Mouse (Mus musculus) frontal cortex, postnatal 25 days (tissue): Measurements from ENCODE around the gene Ntrk3.

Experiments
- DNase-seq, 2 experiments: peaks; one replicate each; pipeline ENCODE4 v3.0.0; 2022; ENCODE audit warnings: low spot score in 2 of 2

The Ntrk3 gene

GRCm38 (mm10) chr7:78520243-78520927 is 217.4 kb downstream of the Ntrk3 start:
- DNase-seq, result no peak

- DNase-seq, result no peak
Measured at GRCm38 (mm10) chr7:78519689-78520088, 218.1 kb downstream of the Ntrk3 start.

- no peak for DNase-seq
Measured at GRCm38 (mm10) chr7:78518760-78519363, 218.9 kb downstream of the Ntrk3 start.

GRCm38 (mm10) chr7:78515042-78515609 is 222.7 kb downstream of the Ntrk3 start:
- DNase-seq, result no peak

GRCm38 (mm10) chr7:78507032-78507611 is 230.7 kb downstream of the Ntrk3 start:
- no peak for DNase-seq

GRCm38 (mm10) chr7:78500863-78501262 is 236.9 kb downstream of the Ntrk3 start:
- no peak for DNase-seq

- DNase-seq, result no peak
Measured at GRCm38 (mm10) chr7:78499970-78500369, 237.8 kb downstream of the Ntrk3 start.

GRCm38 (mm10) chr7:78498356-78498755 is 239.5 kb downstream of the Ntrk3 start:
- no peak for DNase-seq

GRCm38 (mm10) chr7:78497819-78498218 is 240.0 kb downstream of the Ntrk3 start:
- DNase-seq, result no peak

- DNase-seq, result no peak
Measured at GRCm38 (mm10) chr7:78493591-78493990, 244.2 kb downstream of the Ntrk3 start.

- DNase-seq, result no peak
Measured at GRCm38 (mm10) chr7:78491176-78491575, 246.6 kb downstream of the Ntrk3 start.

- no peak for DNase-seq
Measured at GRCm38 (mm10) chr7:78484290-78484689, 253.5 kb downstream of the Ntrk3 start.

- no peak for DNase-seq
Measured at GRCm38 (mm10) chr7:78483729-78484128, 254.1 kb downstream of the Ntrk3 start.

GRCm38 (mm10) chr7:78483061-78483460 is 254.8 kb downstream of the Ntrk3 start:
- no peak for DNase-seq

- DNase-seq, result no peak
Measured at GRCm38 (mm10) chr7:78478881-78479280, 258.9 kb downstream of the Ntrk3 start.

GRCm38 (mm10) chr7:78471755-78472154 is 266.1 kb downstream of the Ntrk3 start:
- DNase-seq, result no peak

GRCm38 (mm10) chr7:78471270-78471669 is 266.5 kb downstream of the Ntrk3 start:
- DNase-seq, result no peak

- no peak for DNase-seq
Measured at GRCm38 (mm10) chr7:78462605-78463004, 275.2 kb downstream of the Ntrk3 start.

- no peak for DNase-seq
Measured at GRCm38 (mm10) chr7:78459021-78459420, 278.8 kb downstream of the Ntrk3 start.

- no peak for DNase-seq
Measured at GRCm38 (mm10) chr7:78451666-78452065, 286.1 kb downstream of the Ntrk3 start.

GRCm38 (mm10) chr7:78449909-78450592 is 287.8 kb downstream of the Ntrk3 start:
- no peak for DNase-seq

- no peak for DNase-seq
Measured at GRCm38 (mm10) chr7:78448841-78449240, 289.0 kb downstream of the Ntrk3 start.
